Mouse (Mus musculus) liver, embryonic 13.5 days (tissue): ENCODE results near the gene Clcf1. TPM values are rescaled to one million over a fixed set of nuclear protein-coding genes. Genes with fewer than 3 reads are reported as not detected.
A peak's percentile ranks its signal among the peaks of the same experiment; 100 is the strongest.

ENCODE experiments used
- ATAC-seq: fragments of 200-750 bp; cut with Nextera tagmentation; 2 replicates; pipeline ENCODE4 v1.8.0; 2017; ENCODE audit warnings: low read depth, mild to moderate bottlenecking, moderate number of reproducible peaks, moderate library complexity
- DNase-seq: peaks from one replicate; pipeline ENCODE4 v3.0.0; 2022
- H3K27ac ChIP-seq: fragments of 300-500 bp; sonication (generic); 2 replicates; pipeline ENCODE4 v1.5.1; 2015; ENCODE audit warnings: moderate library complexity, mild to moderate bottlenecking, inconsistent platforms
- H3K27me3 ChIP-seq: fragments of 300-500 bp; sonication (generic); 2 replicates; pipeline ENCODE4 v1.6.1; 2015; ENCODE audit warnings: mild to moderate bottlenecking, inconsistent platforms
- H3K36me3 ChIP-seq: fragments of 300-500 bp; sonication (generic); 2 replicates; pipeline ENCODE4 v1.6.1; 2015; ENCODE audit warnings: mild to moderate bottlenecking, inconsistent platforms
- H3K4me1 ChIP-seq: fragments of 300-500 bp; sonication (generic); replicated peaks from 2 replicates; pipeline ENCODE4 v1.6.1; 2015; ENCODE audit warnings: inconsistent platforms
- H3K4me2 ChIP-seq: fragments of 300-500 bp; sonication (generic); 2 replicates; pipeline ENCODE4 v1.6.1; 2015; ENCODE audit warnings: inconsistent platforms, mild to moderate bottlenecking, moderate library complexity
- H3K4me3 ChIP-seq: fragments of 300-500 bp; sonication (generic); replicated peaks from 2 replicates; pipeline ENCODE4 v1.5.1; 2015; ENCODE audit warnings: mild to moderate bottlenecking, inconsistent platforms
- H3K9ac ChIP-seq: fragments of 300-500 bp; sonication (generic); 2 replicates; pipeline ENCODE4 v1.6.1; 2015; ENCODE audit warnings: mild to moderate bottlenecking, inconsistent platforms
- H3K9me3 ChIP-seq: fragments of 300-500 bp; sonication (generic); replicated peaks from 2 replicates; pipeline ENCODE4 v1.6.1; 2016; ENCODE audit warnings: inconsistent platforms
- WGBS: fragments of 180-500 bp; shearing (Covaris S2); methylation state at CpG from one replicate; pipeline ENCODE4 v1.1.7; 2015; ENCODE audit not compliant: insufficient replicate concordance; 5-methylcytosine and 5-hydroxymethylcytosine counted together
- polyA plus RNA-seq: library from polyadenylated mRNA; unstranded; fragments of >200 nt; fragmentation: Nextera tagmentation; extraction: Ambion mirVana; gene quantifications from 2 replicates; pipeline ENCODE4 v1.2.1, GENCODE M21; 2015

Clcf1 gene
- 0.35 and 0.46 TPM in 2 replicates for polyA plus RNA-seq

DNA sequence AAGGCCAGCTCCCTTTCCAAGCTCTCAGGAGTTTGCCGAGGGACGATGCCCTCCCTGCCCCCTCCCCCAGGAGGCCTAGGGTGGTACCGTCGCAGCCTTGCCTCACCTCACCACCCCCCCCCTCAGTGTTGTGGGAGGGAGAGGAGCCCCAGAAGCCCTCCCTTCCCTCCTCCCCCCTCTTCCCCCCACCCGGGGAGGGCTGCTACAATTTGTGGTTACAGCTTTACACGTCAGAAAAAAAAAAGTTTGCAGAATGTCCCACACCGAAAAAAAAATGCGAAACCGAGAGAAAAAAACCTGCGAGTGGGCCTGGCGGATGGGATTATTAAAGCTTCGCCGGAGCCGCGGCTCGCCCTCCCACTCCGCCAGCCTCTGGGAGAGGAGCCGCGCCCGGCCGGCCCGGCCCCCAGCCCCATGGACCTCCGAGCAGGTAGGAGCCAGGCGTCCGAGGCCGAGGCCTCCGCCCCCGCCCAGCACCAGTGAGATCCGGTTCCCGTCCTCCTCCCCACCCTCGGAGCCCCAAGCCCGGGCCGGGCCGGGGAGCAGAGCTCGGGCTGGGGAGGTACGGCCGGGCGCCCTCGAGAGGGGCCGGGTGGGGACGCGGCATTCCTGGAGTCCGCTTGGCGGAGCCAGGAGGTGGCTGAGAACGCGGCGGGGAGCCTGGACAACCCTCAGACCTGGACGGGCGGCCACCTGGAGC is at the start of gene Clcf1, which contains the start of gene AC109138.7:
Clcf1 (plus strand) TSS at position 168 of the 700 bp plus-strand sequence.
AC109138.7 (plus strand) TSS at position 287 of the 700 bp plus-strand sequence.
- H3K4me3 ChIP-seq = peak within 1 kb of the TSS; percentile 61
- DNase-seq (no peak), ATAC-seq (peak; percentile 16; the same call in 1 of the 2 replicates)
- H3K4me2 ChIP-seq = peak within 1 kb of the TSS; percentile 74
- H3K27me3 ChIP-seq = peaks cover 99% of the 10 kb centered on the region
- peak within 1 kb of the TSS; percentile 43 for H3K27ac ChIP-seq
- no peaks in the 10 kb centered on the region for H3K9me3 ChIP-seq
- H3K9ac ChIP-seq = peak within 1 kb of the TSS; percentile 67
- H3K36me3 ChIP-seq = no peaks in the 10 kb centered on the region
- 1% methylated on average over 43 of the region's 49 CpGs for WGBS
- H3K4me1 ChIP-seq = peaks cover 47% of the 10 kb centered on the region

DNA sequence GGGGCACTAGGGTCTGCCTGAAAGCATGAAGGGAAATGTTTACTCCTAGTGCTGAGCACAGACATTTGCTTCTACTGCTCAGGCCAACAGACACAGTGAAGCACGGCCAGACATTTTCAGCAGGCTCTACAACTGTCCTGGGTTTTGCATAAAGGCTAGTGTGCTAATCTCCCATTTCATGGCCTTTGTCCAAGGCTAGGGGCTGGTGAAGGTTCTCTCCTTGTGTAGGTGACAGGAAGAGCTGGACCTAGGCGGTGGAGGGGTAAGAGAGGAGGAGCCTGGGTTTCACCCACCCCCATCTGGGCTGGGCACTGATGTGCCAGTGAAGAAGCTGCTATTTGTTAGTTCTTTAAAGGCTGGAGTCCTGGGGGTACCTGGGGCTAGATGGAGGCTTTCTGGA is 49.3 kb upstream of the Clcf1 start:
- Histone ChIP-seq H3K9me3 (no peaks in the 10 kb centered on the region), H3K4me1 (peaks cover 56% of the 10 kb centered on the region), H3K27me3 (no peaks in the 10 kb centered on the region), H3K27ac (peak overlapping the region; percentile 76), H3K4me3 (no peak overlapping the region), H3K9ac (no peak overlapping the region), H3K36me3 (peaks cover 18% of the 10 kb centered on the region), H3K4me2 (no peak overlapping the region)
- no peak for DNase-seq
- 62% methylated on average over 2 of the region's 2 CpGs for WGBS
- ATAC-seq = no peak

DNA sequence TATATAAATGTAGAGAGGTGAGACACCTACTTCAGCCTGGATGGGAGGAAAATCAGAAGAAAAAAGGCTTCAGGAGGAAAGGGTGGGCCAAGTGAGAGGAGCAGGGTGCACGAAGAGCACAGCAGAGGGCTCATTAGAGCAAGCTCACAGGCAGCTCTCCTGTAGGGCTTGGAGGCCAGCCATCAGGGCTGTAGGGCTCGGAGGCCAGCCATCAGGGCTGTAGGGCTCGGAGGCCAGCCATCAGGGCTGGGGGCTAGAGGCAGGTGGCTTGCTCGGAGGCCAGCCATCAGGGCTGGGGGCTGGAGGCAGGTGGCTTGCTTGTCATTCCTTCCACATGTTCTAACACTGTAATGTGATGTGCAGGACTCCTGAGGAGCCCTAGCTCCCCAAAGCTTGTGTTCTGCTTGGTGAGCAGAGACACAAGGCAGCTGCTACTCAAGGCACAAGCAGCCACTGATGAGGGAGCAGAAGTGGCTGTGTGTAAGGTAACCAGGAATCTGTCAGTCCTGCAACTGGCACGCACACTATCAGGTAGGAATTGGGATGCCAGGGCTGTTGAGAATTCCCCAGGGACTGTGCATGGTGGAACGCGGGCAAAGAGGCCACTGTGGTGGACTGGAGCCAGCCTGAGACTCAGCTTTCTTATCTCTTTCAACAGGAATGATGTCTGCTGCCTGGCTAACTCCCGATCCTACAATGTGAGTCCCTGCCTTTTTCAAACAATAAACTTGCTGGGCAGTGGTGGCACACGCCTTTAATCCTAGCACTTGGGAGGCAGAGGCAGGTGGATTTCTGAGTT is 47.2 kb upstream of the Clcf1 start:
- H3K27me3 ChIP-seq = no peaks in the 10 kb centered on the region
- no peak overlapping the region for H3K4me3 ChIP-seq
- 66% methylated on average over 9 of the region's 9 CpGs for WGBS
- no peak overlapping the region for H3K27ac ChIP-seq
- no peak for DNase-seq
- H3K4me1 ChIP-seq = peaks cover 65% of the 10 kb centered on the region
- no peaks in the 10 kb centered on the region for H3K9me3 ChIP-seq
- H3K4me2 ChIP-seq = no peak overlapping the region
- ATAC-seq = no peak
- H3K9ac ChIP-seq = 0 out of 2 replicates have a peak overlapping the region, but pooled peaks have one; percentile 26
- no peaks in the 10 kb centered on the region for H3K36me3 ChIP-seq

DNA sequence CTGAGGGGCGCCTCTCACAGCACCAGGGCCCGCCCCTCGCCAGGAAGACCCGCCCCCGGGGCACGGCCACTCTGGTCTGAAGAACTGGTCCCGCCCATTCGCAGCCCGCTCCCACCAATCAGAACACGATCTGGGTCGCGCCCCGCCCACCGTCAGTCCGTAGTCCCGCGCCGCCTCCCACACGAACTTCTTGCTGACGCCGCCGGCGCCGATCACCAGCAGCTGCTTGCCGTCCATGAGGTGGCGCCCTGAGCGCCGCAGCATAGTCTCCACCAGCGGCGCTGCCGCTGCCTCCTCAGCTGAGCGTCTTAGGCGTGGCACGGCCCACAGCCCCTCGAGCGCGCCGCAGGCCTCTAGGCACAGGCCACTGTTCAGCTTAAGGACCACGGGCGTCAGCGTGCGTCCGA is 44.7 kb upstream of the Clcf1 start:
- H3K4me1 ChIP-seq = peaks cover 48% of the 10 kb centered on the region
- peak overlapping the region; percentile 97 for H3K4me2 ChIP-seq
- ATAC-seq (peak; percentile 92), DNase-seq (peak; percentile 99)
- no peaks in the 10 kb centered on the region for H3K36me3 ChIP-seq
- peak overlapping the region; percentile 65 for H3K4me3 ChIP-seq
- H3K9me3 ChIP-seq = no peaks in the 10 kb centered on the region
- H3K27ac ChIP-seq = peak overlapping the region; percentile 87
- peak overlapping the region; percentile 83 for H3K9ac ChIP-seq
- under 1% methylated on average over 43 of the region's 43 CpGs for WGBS
- H3K27me3 ChIP-seq = no peaks in the 10 kb centered on the region

DNA sequence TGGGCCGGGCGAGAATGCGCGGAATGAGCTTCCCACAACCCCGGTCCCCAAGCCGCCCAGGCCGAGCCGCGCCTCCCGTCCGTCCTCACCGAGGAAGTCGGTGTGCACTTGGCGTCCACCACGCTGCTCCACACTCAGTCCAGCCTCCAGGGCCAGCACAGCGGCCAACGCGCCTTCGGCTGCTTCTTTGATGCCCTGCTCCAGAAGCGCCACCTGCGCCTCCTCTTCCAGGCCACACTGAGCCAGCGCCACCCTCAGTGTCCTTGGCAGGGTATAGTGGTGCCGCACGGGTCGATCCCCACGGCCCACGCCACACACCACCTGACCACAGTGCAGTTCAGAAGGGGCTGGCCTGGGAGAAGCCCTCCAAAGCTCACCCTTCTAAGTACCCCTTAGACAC is 44.2 kb upstream of the Clcf1 start:
- Histone ChIP-seq H3K4me1 (peaks cover 44% of the 10 kb centered on the region), H3K9ac (peak overlapping the region; percentile 83), H3K9me3 (no peaks in the 10 kb centered on the region), H3K36me3 (no peaks in the 10 kb centered on the region), H3K27me3 (no peaks in the 10 kb centered on the region), H3K4me3 (peak overlapping the region; percentile 65), H3K27ac (peak overlapping the region; percentile 87), H3K4me2 (peak overlapping the region; percentile 97)
- 11% methylated on average over 27 of the region's 27 CpGs for WGBS
- ATAC-seq (peak; percentile 10; the same call in 1 of the 2 replicates), DNase-seq (no peak)

DNA sequence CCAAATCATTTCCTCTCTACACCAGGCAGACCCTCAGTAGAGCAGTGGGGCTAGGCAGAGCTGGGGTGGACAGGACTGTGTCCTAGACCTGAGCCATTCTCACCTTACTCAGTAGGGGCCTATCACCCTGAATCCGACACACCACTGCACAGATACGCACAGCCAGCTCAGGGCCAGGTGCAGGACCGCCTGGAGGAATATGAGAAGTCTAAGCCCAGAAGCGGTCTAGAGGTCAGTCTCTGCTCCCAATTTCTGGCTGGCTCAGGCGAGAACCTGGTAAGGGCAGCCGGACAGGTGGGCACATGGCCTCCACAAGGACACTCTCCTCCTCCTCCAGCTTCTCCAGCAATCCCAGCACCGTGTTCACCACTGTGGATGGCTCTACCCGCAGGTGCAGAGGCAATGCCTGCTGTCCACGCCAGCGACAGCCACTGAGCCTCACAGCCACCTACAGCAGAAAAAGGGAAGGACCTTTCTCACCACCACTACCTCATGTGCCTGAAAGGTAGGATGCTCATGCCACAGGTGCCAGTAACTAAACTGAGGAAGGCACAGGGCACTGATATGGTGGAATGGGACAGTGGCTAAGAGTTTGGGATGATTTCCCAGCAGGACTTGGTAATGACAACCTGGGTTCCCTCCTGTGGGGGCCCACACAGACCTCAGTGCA is 43.2 kb upstream of the Clcf1 start:
- Histone ChIP-seq H3K4me2 (no peak overlapping the region), H3K9me3 (no peaks in the 10 kb centered on the region), H3K27ac (0 out of 2 replicates have a peak overlapping the region, but pooled peaks have one; percentile 3), H3K4me3 (no peak overlapping the region), H3K36me3 (no peaks in the 10 kb centered on the region), H3K9ac (peak overlapping the region; percentile 83; the same call in 1 of the 2 replicates), H3K27me3 (peaks cover 9% of the 10 kb centered on the region; the same call in 1 of the 2 replicates), H3K4me1 (peaks cover 44% of the 10 kb centered on the region)
- ATAC-seq = no peak
- 80% methylated on average over 10 of the region's 10 CpGs for WGBS
- no peak for DNase-seq

DNA sequence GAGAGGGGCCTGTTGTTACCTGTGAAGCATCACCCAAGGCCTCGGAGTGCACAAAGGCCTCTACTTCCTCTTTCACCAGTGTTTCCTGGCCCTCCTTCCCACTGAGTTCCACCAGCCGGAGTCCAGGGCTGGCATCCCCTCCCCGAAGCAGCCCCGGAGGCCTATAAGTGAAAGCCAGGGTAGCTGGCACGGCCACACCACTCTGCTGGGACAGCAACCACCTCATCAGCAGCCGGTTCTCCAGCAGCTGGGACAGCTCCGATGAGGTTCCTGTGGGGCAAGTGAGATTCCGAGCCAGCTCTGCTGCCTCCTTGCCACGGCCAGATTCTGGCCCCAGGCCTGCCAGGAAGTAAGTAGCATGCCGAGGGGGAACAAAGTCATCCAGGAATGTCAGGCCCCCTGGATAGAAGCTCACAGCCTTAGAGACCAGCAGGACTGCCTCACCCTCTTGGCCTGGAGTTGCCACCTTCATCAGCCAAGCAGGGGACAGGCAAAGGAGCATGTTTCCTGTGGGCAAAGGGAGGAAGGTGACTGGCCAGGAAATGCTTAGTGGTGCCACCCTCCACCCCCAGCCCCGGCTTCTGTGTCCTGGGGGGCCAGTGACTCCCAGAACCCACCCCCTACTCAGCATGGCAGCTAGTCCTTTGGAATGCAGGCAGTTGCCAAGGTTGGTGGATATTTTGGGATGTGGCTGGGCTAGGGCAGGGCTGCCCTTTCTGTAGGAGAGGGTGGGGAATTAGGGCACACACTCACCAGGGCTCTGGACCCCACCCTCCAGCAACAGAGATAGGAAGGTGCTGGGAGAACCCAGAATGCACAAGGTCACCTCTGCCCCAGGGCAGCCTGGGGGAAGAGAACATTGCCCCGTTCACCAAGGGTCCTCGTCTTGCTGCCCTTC is 42.4 kb upstream of the Clcf1 start:
- Histone ChIP-seq H3K4me2 (no peak overlapping the region), H3K4me3 (no peak overlapping the region), H3K27ac (no peak overlapping the region), H3K4me1 (peaks cover 44% of the 10 kb centered on the region), H3K9ac (peak overlapping the region; percentile 83; the same call in 1 of the 2 replicates), H3K9me3 (no peaks in the 10 kb centered on the region), H3K36me3 (no peaks in the 10 kb centered on the region), H3K27me3 (peaks cover 12% of the 10 kb centered on the region; the same call in 1 of the 2 replicates)
- DNase-seq = no peak
- no peak for ATAC-seq
- WGBS = 49% methylated on average over 13 of the region's 13 CpGs

DNA sequence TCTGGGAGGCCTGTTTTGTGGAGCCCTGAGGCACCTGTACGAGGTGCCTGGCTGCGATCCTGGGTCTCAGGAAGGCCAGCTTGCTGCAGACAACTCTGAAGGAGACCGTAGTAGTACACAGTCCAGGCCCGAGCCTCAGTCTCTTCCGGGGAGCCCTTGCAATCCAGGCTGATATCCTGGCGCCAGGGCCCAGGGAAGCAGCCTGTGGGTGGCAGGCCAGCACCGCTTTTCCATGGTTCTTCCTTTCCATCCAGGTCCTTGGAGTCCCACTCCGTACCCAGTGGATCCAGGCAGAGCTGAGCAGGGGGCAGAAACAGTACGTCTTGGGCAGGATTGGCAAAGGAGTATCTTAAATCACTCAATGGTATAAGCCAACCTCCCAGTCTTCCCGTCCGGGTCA is 41.1 kb upstream of the Clcf1 start:
- no peak overlapping the region for H3K4me3 ChIP-seq
- H3K36me3 ChIP-seq = no peaks in the 10 kb centered on the region
- H3K4me2 ChIP-seq = no peak overlapping the region
- no peak overlapping the region for H3K9ac ChIP-seq
- H3K27me3 ChIP-seq = peaks cover 12% of the 10 kb centered on the region; the same call in 1 of the 2 replicates
- DNase-seq (no peak), ATAC-seq (no peak)
- H3K9me3 ChIP-seq = no peaks in the 10 kb centered on the region
- H3K27ac ChIP-seq = no peak overlapping the region
- H3K4me1 ChIP-seq = peaks cover 32% of the 10 kb centered on the region
- WGBS = 62% methylated on average over 11 of the region's 11 CpGs

DNA sequence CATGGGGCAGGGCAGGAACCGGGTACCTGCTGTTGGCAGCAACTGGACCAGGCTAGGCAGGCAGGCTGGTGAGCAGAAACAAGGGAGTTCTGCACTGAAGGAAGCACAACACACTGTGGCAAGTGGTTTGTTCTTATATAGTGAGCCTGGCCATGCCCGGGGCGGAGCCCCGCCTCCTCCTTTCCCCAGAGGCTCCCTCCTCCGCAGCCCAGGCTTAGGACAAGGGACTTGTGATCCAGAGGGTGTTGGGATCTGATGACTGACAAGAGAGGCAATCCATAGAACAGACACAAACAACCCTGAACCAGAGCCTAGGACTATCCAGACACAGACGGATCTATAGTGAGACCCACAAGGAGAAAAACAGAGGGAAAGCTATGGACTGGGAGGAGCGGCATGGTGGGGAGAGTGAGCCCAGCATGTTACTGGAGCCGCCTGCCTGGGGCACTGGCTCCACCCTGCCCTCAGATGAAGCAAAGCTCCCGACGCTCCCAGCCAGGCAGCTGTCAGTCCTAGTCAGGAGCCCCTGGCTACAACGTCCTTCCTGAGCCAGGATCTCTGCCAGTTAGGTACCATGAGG is 38.6 kb upstream of the Clcf1 start, which contains the start of gene Carns1:
Carns1 (minus strand) TSS at position 112 of the 580 bp plus-strand sequence.
- DNase-seq = no peak
- 26% methylated on average over 11 of the region's 11 CpGs for whole genome bisulfite sequencing
- Histone ChIP-seq H3K4me1 (peaks cover 24% of the 10 kb centered on the region), H3K9me3 (no peaks in the 10 kb centered on the region), H3K27ac (no peak within 1 kb of the TSS), H3K27me3 (peaks cover 12% of the 10 kb centered on the region; the same call in 1 of the 2 replicates), H3K9ac (0 out of 2 replicates have a peak within 1 kb of the TSS, but pooled peaks have one; percentile 4), H3K4me2 (peak within 1 kb of the TSS; percentile 46), H3K4me3 (no peak within 1 kb of the TSS), H3K36me3 (no peaks in the 10 kb centered on the region)
- peak; percentile 32; the same call in 1 of the 2 replicates for ATAC-seq

DNA sequence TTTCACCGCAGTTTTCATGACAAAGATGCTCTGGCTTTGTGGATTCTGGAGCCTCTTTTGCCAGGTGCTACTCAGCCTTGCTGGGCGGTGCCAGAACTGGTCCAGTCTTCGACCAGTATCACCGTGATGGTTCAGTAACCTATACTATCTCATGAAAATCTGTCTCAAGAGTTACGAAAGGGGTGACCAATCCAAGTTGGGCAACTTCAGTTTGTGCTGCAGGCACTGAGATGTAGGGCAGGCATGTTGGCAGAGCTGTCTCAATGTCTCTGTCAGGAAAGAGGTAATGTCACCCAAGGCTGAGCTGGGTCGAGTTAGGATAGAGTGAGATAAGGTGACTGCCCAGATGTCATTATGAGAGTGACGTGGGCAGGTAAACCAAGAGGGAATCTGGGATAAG is 33.6 kb upstream of the Clcf1 start:
- Histone ChIP-seq H3K4me2 (no peak overlapping the region), H3K4me3 (no peak overlapping the region), H3K9me3 (no peaks in the 10 kb centered on the region), H3K9ac (no peak overlapping the region), H3K36me3 (no peaks in the 10 kb centered on the region), H3K27ac (no peak overlapping the region), H3K27me3 (0 out of 2 replicates have a peak, but pooled peaks cover 7% of the 10 kb centered on the region), H3K4me1 (peaks cover 19% of the 10 kb centered on the region)
- WGBS = 67% methylated on average over 7 of the region's 7 CpGs
- no peak for DNase-seq
- no peak for ATAC-seq
